Mouse (Mus musculus): ENCODE measurements around the gene Ror1. TPM values are rescaled to one million over a fixed set of nuclear protein-coding genes. Genes with fewer than 3 reads are reported as not detected.

Gene Ror1
- polyA plus RNA-seq, 1 experiment from 2014 or later: 2.5 TPM

DNA sequence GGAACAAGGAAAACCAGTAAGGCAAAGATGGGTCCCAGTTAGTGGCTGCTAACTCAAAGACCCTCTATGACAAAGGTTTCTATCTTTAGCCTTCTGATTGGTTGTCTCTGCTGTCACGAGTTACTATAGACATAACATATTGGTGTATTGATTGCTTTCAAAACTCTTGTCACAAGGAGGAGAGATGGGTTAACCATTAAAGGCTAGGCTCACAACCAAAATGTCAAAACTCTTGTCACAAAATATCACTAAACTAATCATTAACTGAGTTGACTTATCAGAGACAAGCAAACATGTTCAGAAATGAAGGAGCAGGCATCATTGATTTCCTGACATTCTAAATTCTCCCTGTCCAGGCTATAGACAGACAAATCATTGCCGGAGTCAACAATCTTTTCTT, 135.4 kb downstream of the Ror1 start:
- Histone ChIP-seq H3K4me2 (replicated peaks; ENCODE audit: low read depth) (no peak overlapping the region), H3K4me3 (ENCODE audit: low read depth, low read length) (no peak overlapping the region), H3K9ac (ENCODE audit: low read depth, low read length) (no peak overlapping the region), H3K9me3 (ENCODE audit: control insufficient read depth) (no peaks in the 10 kb centered on the region), H3K36me3 (ENCODE audit: control insufficient read depth, insufficient read depth) (no peaks in the 10 kb centered on the region), H3K27ac (ENCODE audit: low read depth, low read length) (no peak overlapping the region), H3K4me1 (replicated peaks; ENCODE audit: control insufficient read depth, insufficient read depth, low read length) (no peaks in the 10 kb centered on the region), H3K27me3 (replicated peaks; ENCODE audit: control insufficient read depth, insufficient read depth, low read length) (no peaks in the 10 kb centered on the region)
- no peak for ATAC-seq
- WGBS: 81% methylated on average over 2 of the region's 2 CpGs
- no peak for TF ChIP-seq CTCF (IDR thresholded peaks at IDR 0.05; ENCODE audit: low read depth)

DNA sequence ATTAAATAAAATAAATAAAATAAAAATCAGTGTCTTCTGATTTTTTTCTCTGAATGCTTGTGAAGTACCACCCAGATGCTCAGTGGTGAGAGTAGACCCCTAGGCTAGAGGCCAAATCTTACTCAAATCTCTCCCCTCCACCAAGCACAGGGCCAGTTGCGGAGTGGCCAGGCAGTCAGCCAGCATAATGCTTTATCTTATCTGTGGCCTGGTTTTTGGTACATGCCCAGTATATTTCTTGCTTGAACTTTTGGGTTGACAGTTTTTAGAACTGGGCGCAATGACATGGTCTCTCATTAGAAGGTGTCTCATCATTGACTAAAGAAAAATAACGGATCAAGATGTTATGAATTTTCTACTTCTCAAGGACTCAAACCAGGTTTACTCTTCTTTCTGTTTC, 136.3 kb downstream of the Ror1 start:
- no peaks in the 10 kb centered on the region for H3K9me3 ChIP-seq (ENCODE audit: control insufficient read depth)
- H3K9ac ChIP-seq (ENCODE audit: low read depth, low read length): no peak overlapping the region
- TF ChIP-seq CTCF (IDR thresholded peaks at IDR 0.05; ENCODE audit: low read depth): no peak
- no peak overlapping the region for H3K4me2 ChIP-seq (replicated peaks; ENCODE audit: low read depth)
- H3K4me3 ChIP-seq (ENCODE audit: low read depth, low read length): no peak overlapping the region
- no peak for ATAC-seq
- no peak overlapping the region for H3K27ac ChIP-seq (ENCODE audit: low read depth, low read length)
- no peaks in the 10 kb centered on the region for H3K27me3 ChIP-seq (replicated peaks; ENCODE audit: control insufficient read depth, insufficient read depth, low read length)
- 93% methylated on average over 3 of the region's 3 CpGs for WGBS
- H3K36me3 ChIP-seq (ENCODE audit: control insufficient read depth, insufficient read depth): no peaks in the 10 kb centered on the region
- no peaks in the 10 kb centered on the region for H3K4me1 ChIP-seq (replicated peaks; ENCODE audit: control insufficient read depth, insufficient read depth, low read length)

DNA sequence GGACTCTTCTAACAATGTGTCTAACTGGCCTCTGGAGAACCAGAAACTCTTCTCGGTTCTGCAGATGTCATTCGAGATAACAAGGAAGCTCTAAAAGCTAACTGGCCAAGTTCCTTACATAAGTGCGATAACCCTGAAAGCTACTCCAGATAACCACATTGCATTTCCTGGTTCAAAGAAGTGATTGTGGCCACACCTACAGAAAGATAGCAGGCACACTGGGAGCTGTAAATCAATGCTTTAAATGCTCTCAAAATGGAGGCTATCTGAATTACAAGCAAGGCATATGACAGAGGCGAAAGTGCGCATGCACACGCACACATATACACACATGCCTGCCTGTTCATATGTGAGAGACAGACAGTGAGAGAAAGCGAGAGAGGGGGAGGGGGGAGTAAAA, 136.9 kb downstream of the Ror1 start:
- Histone ChIP-seq H3K4me1 (replicated peaks; ENCODE audit: control insufficient read depth, insufficient read depth, low read length) (no peaks in the 10 kb centered on the region), H3K9me3 (ENCODE audit: control insufficient read depth) (no peaks in the 10 kb centered on the region), H3K36me3 (ENCODE audit: control insufficient read depth, insufficient read depth) (no peaks in the 10 kb centered on the region), H3K4me2 (replicated peaks; ENCODE audit: low read depth) (no peak overlapping the region), H3K4me3 (ENCODE audit: low read depth, low read length) (no peak overlapping the region), H3K9ac (ENCODE audit: low read depth, low read length) (no peak overlapping the region), H3K27me3 (replicated peaks; ENCODE audit: control insufficient read depth, insufficient read depth, low read length) (no peaks in the 10 kb centered on the region), H3K27ac (ENCODE audit: low read depth, low read length) (no peak overlapping the region)
- ATAC-seq: peak; percentile 63
- TF ChIP-seq CTCF (IDR thresholded peaks at IDR 0.05; ENCODE audit: low read depth): no peak
- WGBS: 41% methylated on average over 7 of the region's 7 CpGs

DNA sequence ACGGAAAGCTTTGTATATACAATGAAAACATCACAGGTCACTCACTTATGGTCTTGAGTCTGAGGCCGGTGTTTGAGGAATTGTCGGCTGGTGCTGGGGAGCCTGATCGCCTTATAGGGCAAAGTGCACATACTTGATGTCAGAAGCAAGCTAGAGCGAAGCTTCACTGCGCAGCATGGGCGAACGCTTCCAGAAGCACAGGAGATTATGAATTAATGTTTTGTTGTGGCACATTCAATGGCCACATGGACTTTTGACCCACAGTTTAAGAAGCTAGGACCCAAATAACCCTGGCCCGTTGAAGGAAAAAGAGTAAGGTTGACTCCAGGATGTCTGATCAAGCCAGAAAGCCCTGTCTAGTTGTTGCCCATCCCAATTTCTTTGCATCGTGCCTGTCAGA, 138.2 kb downstream of the Ror1 start:
- Histone ChIP-seq H3K36me3 (ENCODE audit: control insufficient read depth, insufficient read depth) (no peaks in the 10 kb centered on the region), H3K4me1 (replicated peaks; ENCODE audit: control insufficient read depth, insufficient read depth, low read length) (no peaks in the 10 kb centered on the region), H3K9ac (ENCODE audit: low read depth, low read length) (no peak overlapping the region), H3K27me3 (replicated peaks; ENCODE audit: control insufficient read depth, insufficient read depth, low read length) (no peaks in the 10 kb centered on the region), H3K4me3 (ENCODE audit: low read depth, low read length) (no peak overlapping the region), H3K9me3 (ENCODE audit: control insufficient read depth) (no peaks in the 10 kb centered on the region), H3K4me2 (replicated peaks; ENCODE audit: low read depth) (no peak overlapping the region), H3K27ac (ENCODE audit: low read depth, low read length) (no peak overlapping the region)
- ATAC-seq: no peak
- WGBS: 60% methylated on average over 10 of the region's 10 CpGs
- no peak for TF ChIP-seq CTCF (IDR thresholded peaks at IDR 0.05; ENCODE audit: low read depth)

DNA sequence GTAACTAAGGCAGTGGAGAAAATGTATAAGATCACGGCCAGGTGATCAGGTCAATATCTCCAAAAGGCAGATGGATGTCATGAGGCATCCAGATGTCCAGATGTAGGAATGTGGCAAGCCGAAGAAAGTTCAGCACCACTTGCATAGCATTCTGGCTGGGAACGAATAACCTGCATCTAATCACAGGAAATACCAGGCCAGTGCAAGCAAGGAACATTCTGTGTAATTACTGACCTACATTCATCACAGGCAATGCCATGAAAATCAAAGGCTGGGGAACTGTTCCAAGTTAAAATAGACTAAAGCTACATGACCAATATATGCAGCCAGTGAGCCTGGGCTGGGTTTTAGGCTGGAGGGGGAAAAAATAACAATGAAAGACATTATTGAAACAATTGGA, 140.7 kb downstream of the Ror1 start:
- Histone ChIP-seq H3K9ac (ENCODE audit: low read depth, low read length) (no peak overlapping the region), H3K36me3 (ENCODE audit: control insufficient read depth, insufficient read depth) (no peaks in the 10 kb centered on the region), H3K9me3 (ENCODE audit: control insufficient read depth) (no peaks in the 10 kb centered on the region), H3K4me2 (replicated peaks; ENCODE audit: low read depth) (no peak overlapping the region), H3K4me3 (ENCODE audit: low read depth, low read length) (no peak overlapping the region), H3K27me3 (replicated peaks; ENCODE audit: control insufficient read depth, insufficient read depth, low read length) (no peaks in the 10 kb centered on the region), H3K27ac (ENCODE audit: low read depth, low read length) (no peak overlapping the region), H3K4me1 (replicated peaks; ENCODE audit: control insufficient read depth, insufficient read depth, low read length) (no peaks in the 10 kb centered on the region)
- WGBS: 68% methylated on average over 3 of the region's 3 CpGs
- no peak for TF ChIP-seq CTCF (IDR thresholded peaks at IDR 0.05; ENCODE audit: low read depth)
- ATAC-seq: no peak

DNA sequence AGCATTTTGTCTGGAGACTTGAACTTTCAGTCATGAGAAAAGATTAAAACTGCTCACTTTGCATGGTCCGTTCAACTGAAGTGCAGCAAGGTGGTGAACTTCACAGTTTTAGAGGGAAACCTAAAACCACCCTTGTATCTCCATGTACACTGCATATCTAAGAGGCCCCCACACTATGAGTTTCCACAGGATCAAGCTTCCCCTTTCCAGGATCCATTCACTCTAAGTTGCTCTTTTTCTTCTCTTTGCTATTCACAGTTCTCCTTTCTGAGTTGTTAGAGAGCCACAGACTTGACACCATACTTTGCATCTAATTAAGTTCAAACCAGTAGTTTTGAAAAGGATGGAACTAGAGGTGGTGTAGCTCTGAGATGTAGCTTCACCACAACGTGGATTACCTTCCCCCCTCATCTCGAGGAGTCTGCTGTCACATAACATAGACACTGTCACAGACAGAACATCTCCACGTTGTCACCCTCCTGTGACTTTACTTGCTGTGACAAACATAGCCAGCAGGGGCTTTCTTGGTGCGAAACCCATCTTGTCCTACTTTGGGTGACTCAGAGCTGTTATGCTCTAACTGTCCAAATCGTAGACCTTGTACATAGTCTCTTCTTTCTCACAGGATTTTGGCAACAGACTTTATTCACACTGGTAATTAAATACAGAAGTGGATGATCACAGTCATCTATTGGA, 146.6 kb downstream of the Ror1 start:
- no peaks in the 10 kb centered on the region for H3K9me3 ChIP-seq (ENCODE audit: control insufficient read depth)
- no peak overlapping the region for H3K9ac ChIP-seq (ENCODE audit: low read depth, low read length)
- TF ChIP-seq CTCF (IDR thresholded peaks at IDR 0.05; ENCODE audit: low read depth): no peak
- H3K4me1 ChIP-seq (replicated peaks; ENCODE audit: control insufficient read depth, insufficient read depth, low read length): no peaks in the 10 kb centered on the region
- 75% methylated on average over 6 of the region's 6 CpGs for WGBS
- H3K27me3 ChIP-seq (replicated peaks; ENCODE audit: control insufficient read depth, insufficient read depth, low read length): no peaks in the 10 kb centered on the region
- H3K4me3 ChIP-seq (ENCODE audit: low read depth, low read length): no peak overlapping the region
- H3K4me2 ChIP-seq (replicated peaks; ENCODE audit: low read depth): no peak overlapping the region
- no peak for ATAC-seq
- H3K36me3 ChIP-seq (ENCODE audit: control insufficient read depth, insufficient read depth): no peaks in the 10 kb centered on the region
- no peak overlapping the region for H3K27ac ChIP-seq (ENCODE audit: low read depth, low read length)

DNA sequence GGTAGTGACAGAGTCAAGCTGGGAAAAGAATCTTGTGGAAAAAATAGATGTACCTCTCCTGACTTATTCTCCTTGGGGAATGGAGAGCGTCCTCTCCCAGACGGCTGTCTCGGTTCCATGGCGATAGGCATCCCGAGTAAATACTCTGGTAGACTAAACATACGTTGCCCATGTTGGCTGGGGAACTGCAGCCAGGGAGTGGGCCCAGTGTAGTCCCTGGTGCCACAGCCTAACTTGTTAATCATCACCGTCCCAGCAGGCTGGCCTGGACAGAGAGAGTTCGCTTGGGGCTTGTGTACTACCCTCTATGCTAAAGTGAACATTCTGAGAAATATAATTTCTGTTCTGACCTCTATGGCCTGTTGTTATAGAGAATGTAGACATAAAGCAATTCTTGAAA, 148.7 kb downstream of the Ror1 start:
- Histone ChIP-seq H3K36me3 (ENCODE audit: control insufficient read depth, insufficient read depth) (no peaks in the 10 kb centered on the region), H3K9ac (ENCODE audit: low read depth, low read length) (no peak overlapping the region), H3K4me3 (ENCODE audit: low read depth, low read length) (no peak overlapping the region), H3K4me1 (replicated peaks; ENCODE audit: control insufficient read depth, insufficient read depth, low read length) (no peaks in the 10 kb centered on the region), H3K9me3 (ENCODE audit: control insufficient read depth) (no peaks in the 10 kb centered on the region), H3K27me3 (replicated peaks; ENCODE audit: control insufficient read depth, insufficient read depth, low read length) (no peaks in the 10 kb centered on the region), H3K4me2 (replicated peaks; ENCODE audit: low read depth) (no peak overlapping the region), H3K27ac (ENCODE audit: low read depth, low read length) (no peak overlapping the region)
- WGBS: 78% methylated on average over 8 of the region's 8 CpGs
- ATAC-seq: no peak
- TF ChIP-seq CTCF (IDR thresholded peaks at IDR 0.05; ENCODE audit: low read depth): no peak

Data from intestine, postnatal 0 days (tissue).